Mouse (Mus musculus): ENCODE results near the gene Egfem1. TPM values are rescaled to one million over a fixed set of nuclear protein-coding genes. Genes with fewer than 3 reads are reported as not detected.

The Egfem1 gene
- polyA plus RNA-seq, 1 experiment = not detected

DNA sequence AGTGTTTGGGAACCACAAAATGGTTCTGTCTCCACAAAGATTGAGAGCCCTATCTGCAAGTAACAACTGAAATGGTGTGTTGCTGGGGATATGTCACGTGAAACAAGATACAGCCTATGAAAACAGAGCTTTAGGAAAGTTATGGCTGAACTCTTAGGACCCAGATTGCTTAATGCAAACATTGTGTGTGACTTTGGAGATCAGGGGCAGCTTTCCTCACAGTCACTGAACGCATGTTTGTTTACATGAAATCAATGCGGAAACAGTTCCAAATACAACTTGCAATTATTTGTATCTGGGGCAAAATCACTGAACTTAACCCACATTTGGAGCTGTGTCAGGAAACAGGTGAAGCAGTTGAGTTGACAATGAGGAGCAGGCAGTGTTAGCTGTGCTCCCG lies 650.8 kb downstream of the Egfem1 start:
- Histone ChIP-seq H3K27ac (ENCODE audit: insufficient read depth, low read depth, low read length) (no peak overlapping the region), H3K4me3 (ENCODE audit: insufficient read depth, low read length) (no peak overlapping the region), H3K4me1 (ENCODE audit: control insufficient read depth, insufficient read depth, low read length) (no peaks in the 10 kb centered on the region)
- no peak for TF ChIP-seq CTCF (IDR thresholded peaks at IDR 0.05; ENCODE audit: low read depth, low read length)
- TF ChIP-seq POLR2A (IDR thresholded peaks at IDR 0.05; ENCODE audit: borderline replicate concordance, low read depth, low read length) = no peak

DNA sequence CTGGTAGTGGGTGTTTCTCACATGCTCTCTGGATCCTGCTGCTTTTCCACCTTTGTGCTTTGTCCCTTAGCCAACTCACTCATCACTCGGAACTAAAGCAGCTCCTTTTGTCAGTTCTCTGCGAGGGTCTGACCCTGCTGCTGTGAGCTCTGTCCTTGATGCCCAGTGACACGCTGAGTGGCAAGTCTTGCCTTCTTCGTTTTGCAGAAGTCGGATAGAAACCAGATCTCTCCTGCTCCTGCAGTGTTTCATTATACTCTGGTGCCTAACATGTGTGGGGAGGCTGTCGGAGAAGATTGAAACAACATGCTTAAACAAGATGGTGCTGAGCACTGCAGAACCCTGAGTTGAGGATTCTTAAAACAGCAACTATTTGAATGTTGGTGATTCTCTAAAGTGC lies 652.4 kb downstream of the Egfem1 start:
- no peak overlapping the region for H3K4me3 ChIP-seq (ENCODE audit: insufficient read depth, low read length)
- no peak overlapping the region for H3K27ac ChIP-seq (ENCODE audit: insufficient read depth, low read depth, low read length)
- no peak for TF ChIP-seq POLR2A (IDR thresholded peaks at IDR 0.05; ENCODE audit: borderline replicate concordance, low read depth, low read length)
- no peak for TF ChIP-seq CTCF (IDR thresholded peaks at IDR 0.05; ENCODE audit: low read depth, low read length)
- H3K4me1 ChIP-seq (ENCODE audit: control insufficient read depth, insufficient read depth, low read length) = no peaks in the 10 kb centered on the region

- no peak overlapping the region for H3K27ac ChIP-seq (ENCODE audit: insufficient read depth, low read depth, low read length)
- TF ChIP-seq POLR2A (IDR thresholded peaks at IDR 0.05; ENCODE audit: borderline replicate concordance, low read depth, low read length) = no peak
- TF ChIP-seq CTCF (IDR thresholded peaks at IDR 0.05; ENCODE audit: low read depth, low read length) = no peak
- no peaks in the 10 kb centered on the region for H3K4me1 ChIP-seq (ENCODE audit: control insufficient read depth, insufficient read depth, low read length)
- H3K4me3 ChIP-seq (ENCODE audit: insufficient read depth, low read length) = no peak overlapping the region
Measured at GRCm38 (mm10) chr3:29739292-29739691, 657.5 kb downstream of the Egfem1 start.

Other genes starting within 250 kb of the Egfem1 start
- not detected in 2 replicates for gene Gm1527, start 189.4 kb upstream of the Egfem1 start, polyA plus RNA-seq (2012; ENCODE audit: insufficient read depth, insufficient read length, missing spikeins)

All from bone marrow macrophage, adult 2 months (primary cell).